Mouse (Mus musculus) lung, embryonic 15.5 days (tissue): Measurements from ENCODE around the gene Dcps. TPM values are rescaled to one million over a fixed set of nuclear protein-coding genes. Genes with fewer than 3 reads are reported as not detected.

Experiments used
- ATAC-seq: fragments of 200-750 bp; cut with Nextera tagmentation; 2 replicates; pipeline ENCODE4 v1.8.0; 2017; ENCODE audit warnings: moderate number of reproducible peaks, borderline replicate concordance; ENCODE audit not compliant: low FRiP score, low TSS enrichment; ENCODE audit errors: extremely low read depth
- H3K27ac ChIP-seq: fragments of 300-500 bp; sonication (generic); 2 replicates; pipeline ENCODE4 v1.5.1; 2015; ENCODE audit warnings: moderate library complexity, mild to moderate bottlenecking, inconsistent platforms
- H3K27me3 ChIP-seq: fragments of 300-500 bp; sonication (generic); 2 replicates; pipeline ENCODE4 v1.6.1; 2015; ENCODE audit warnings: inconsistent platforms
- H3K36me3 ChIP-seq: fragments of 300-500 bp; sonication (generic); 2 replicates; pipeline ENCODE4 v1.6.1; 2015; ENCODE audit warnings: inconsistent platforms
- H3K4me1 ChIP-seq: fragments of 300-500 bp; sonication (generic); 2 replicates; pipeline ENCODE4 v1.6.1; 2015; ENCODE audit warnings: inconsistent platforms
- H3K4me2 ChIP-seq: fragments of 300-500 bp; sonication (generic); 2 replicates; pipeline ENCODE4 v1.6.1; 2015; ENCODE audit warnings: inconsistent platforms, mild to moderate bottlenecking, moderate library complexity
- H3K4me3 ChIP-seq: fragments of 300-500 bp; sonication (generic); 2 replicates; pipeline ENCODE4 v1.5.1; 2015; ENCODE audit warnings: mild to moderate bottlenecking, inconsistent platforms
- H3K9ac ChIP-seq: fragments of 300-500 bp; sonication (generic); 2 replicates; pipeline ENCODE4 v1.6.1; 2015; ENCODE audit warnings: inconsistent platforms
- H3K9me3 ChIP-seq: fragments of 300-500 bp; sonication (generic); 2 replicates; pipeline ENCODE4 v1.6.1; 2016; ENCODE audit warnings: inconsistent platforms
- WGBS: fragments of 180-500 bp; shearing (Covaris S2); methylation state at CpG from one replicate; pipeline ENCODE4 v1.1.7; 2015; 5-methylcytosine and 5-hydroxymethylcytosine counted together
- polyA plus RNA-seq: library from polyadenylated mRNA; unstranded; fragments of >200 nt; fragmentation: Nextera tagmentation; extraction: Ambion mirVana; gene quantifications from 2 replicates; pipeline ENCODE4 v1.2.1, GENCODE M21; 2015

The Dcps gene
- polyA plus RNA-seq, 1 experiment from 2014 or later, result 92.6 TPM

GRCm38 (mm10) chr9:35115804-35116203 is 60.1 kb downstream of the Dcps start:
- H3K36me3 ChIP-seq, result no peaks in the 10 kb centered on the region
- ATAC-seq, result no peak
- H3K27me3 ChIP-seq, result no peaks in the 10 kb centered on the region
- H3K4me1 ChIP-seq, result peaks cover 46% of the 10 kb centered on the region
- H3K4me2 ChIP-seq, result peak overlapping the region; percentile 83
- WGBS, result 30% methylated on average over 4 of the region's 4 CpGs
- peak overlapping the region; percentile 86 for H3K9ac ChIP-seq
- peak overlapping the region; percentile 93 for H3K27ac ChIP-seq
- no peaks in the 10 kb centered on the region for H3K9me3 ChIP-seq
- peak overlapping the region; percentile 74 for H3K4me3 ChIP-seq

- Histone ChIP-seq H3K4me2 (peak overlapping the region; percentile 83), H3K4me3 (peak overlapping the region; percentile 74), H3K4me1 (peaks cover 51% of the 10 kb centered on the region), H3K9me3 (no peaks in the 10 kb centered on the region), H3K36me3 (no peaks in the 10 kb centered on the region), H3K9ac (peak overlapping the region; percentile 86; the same call in 1 of the 2 replicates), H3K27ac (no peak overlapping the region), H3K27me3 (no peaks in the 10 kb centered on the region)
- WGBS, result 42% methylated on average over 3 of the region's 4 CpGs
- ATAC-seq, result no peak
Observed at GRCm38 (mm10) chr9:35115299-35115698, 60.6 kb downstream of the Dcps start.

GRCm38 (mm10) chr9:35114234-35114633 is 61.6 kb downstream of the Dcps start:
- no peak for ATAC-seq
- Histone ChIP-seq H3K9me3 (no peaks in the 10 kb centered on the region), H3K9ac (no peak overlapping the region), H3K4me3 (no peak overlapping the region), H3K36me3 (no peaks in the 10 kb centered on the region), H3K27me3 (no peaks in the 10 kb centered on the region), H3K4me2 (peak overlapping the region; percentile 83; the same call in 1 of the 2 replicates), H3K27ac (no peak overlapping the region), H3K4me1 (peaks cover 61% of the 10 kb centered on the region)
- WGBS, result 87% methylated on average over 3 of the region's 3 CpGs

- H3K27ac ChIP-seq, result no peak overlapping the region
- H3K4me1 ChIP-seq, result peaks cover 68% of the 10 kb centered on the region
- H3K4me2 ChIP-seq, result peak overlapping the region; percentile 20
- no peak overlapping the region for H3K9ac ChIP-seq
- ATAC-seq, result peak; percentile 27; the same call in 1 of the 2 replicates
- H3K4me3 ChIP-seq, result 0 out of 2 replicates have a peak overlapping the region, but pooled peaks have one; percentile 1
- no peaks in the 10 kb centered on the region for H3K9me3 ChIP-seq
- H3K36me3 ChIP-seq, result no peaks in the 10 kb centered on the region
- WGBS, result 25% methylated on average over 19 of the region's 19 CpGs
- no peaks in the 10 kb centered on the region for H3K27me3 ChIP-seq
Observed at GRCm38 (mm10) chr9:35111941-35112595, 63.8 kb downstream of the Dcps start.

GRCm38 (mm10) chr9:35111446-35111845 is 64.4 kb downstream of the Dcps start:
- no peak for ATAC-seq
- H3K9ac ChIP-seq, result no peak overlapping the region
- peak overlapping the region; percentile 20 for H3K4me2 ChIP-seq
- WGBS, result 77% methylated on average over 7 of the region's 7 CpGs
- H3K4me1 ChIP-seq, result peaks cover 70% of the 10 kb centered on the region
- H3K36me3 ChIP-seq, result no peaks in the 10 kb centered on the region
- 0 out of 2 replicates have a peak overlapping the region, but pooled peaks have one; percentile 1 for H3K4me3 ChIP-seq
- H3K27ac ChIP-seq, result no peak overlapping the region
- no peaks in the 10 kb centered on the region for H3K27me3 ChIP-seq
- H3K9me3 ChIP-seq, result no peaks in the 10 kb centered on the region

GRCm38 (mm10) chr9:35110567-35110966 is 65.3 kb downstream of the Dcps start:
- Histone ChIP-seq H3K4me2 (no peak overlapping the region), H3K4me3 (no peak overlapping the region), H3K9ac (no peak overlapping the region), H3K9me3 (no peaks in the 10 kb centered on the region), H3K36me3 (no peaks in the 10 kb centered on the region), H3K27me3 (no peaks in the 10 kb centered on the region), H3K4me1 (peaks cover 74% of the 10 kb centered on the region), H3K27ac (peak overlapping the region; percentile 62)
- ATAC-seq, result no peak
- 64% methylated on average over 4 of the region's 4 CpGs for WGBS

- no peak for ATAC-seq
- Histone ChIP-seq H3K4me3 (no peak overlapping the region), H3K4me1 (peaks cover 71% of the 10 kb centered on the region), H3K4me2 (no peak overlapping the region), H3K27ac (peak overlapping the region; percentile 62), H3K9ac (no peak overlapping the region), H3K36me3 (no peaks in the 10 kb centered on the region), H3K9me3 (no peaks in the 10 kb centered on the region), H3K27me3 (no peaks in the 10 kb centered on the region)
- 80% methylated on average over 5 of the region's 5 CpGs for WGBS
Observed at GRCm38 (mm10) chr9:35110051-35110450, 65.8 kb downstream of the Dcps start.

- peak; percentile 85 for ATAC-seq
- Histone ChIP-seq H3K9ac (no peak overlapping the region), H3K27ac (peak overlapping the region; percentile 62), H3K36me3 (no peaks in the 10 kb centered on the region), H3K9me3 (no peaks in the 10 kb centered on the region), H3K4me1 (peaks cover 64% of the 10 kb centered on the region), H3K4me3 (no peak overlapping the region), H3K27me3 (no peaks in the 10 kb centered on the region), H3K4me2 (no peak overlapping the region)
- WGBS, result 35% methylated on average over 5 of the region's 5 CpGs
Observed at GRCm38 (mm10) chr9:35108916-35109315, 66.9 kb downstream of the Dcps start.

- 54% methylated on average over 3 of the region's 3 CpGs for WGBS
- H3K9me3 ChIP-seq, result no peaks in the 10 kb centered on the region
- no peak for ATAC-seq
- H3K4me1 ChIP-seq, result peaks cover 60% of the 10 kb centered on the region
- H3K36me3 ChIP-seq, result no peaks in the 10 kb centered on the region
- no peak overlapping the region for H3K4me3 ChIP-seq
- H3K4me2 ChIP-seq, result no peak overlapping the region
- H3K27me3 ChIP-seq, result no peaks in the 10 kb centered on the region
- no peak overlapping the region for H3K27ac ChIP-seq
- no peak overlapping the region for H3K9ac ChIP-seq
Observed at GRCm38 (mm10) chr9:35108066-35108465, 67.8 kb downstream of the Dcps start.

- H3K4me1 ChIP-seq, result peaks cover 59% of the 10 kb centered on the region
- no peak overlapping the region for H3K27ac ChIP-seq
- no peaks in the 10 kb centered on the region for H3K9me3 ChIP-seq
- no peak overlapping the region for H3K4me3 ChIP-seq
- 90% methylated on average over 5 of the region's 5 CpGs for WGBS
- H3K36me3 ChIP-seq, result no peaks in the 10 kb centered on the region
- no peak for ATAC-seq
- no peak overlapping the region for H3K9ac ChIP-seq
- H3K4me2 ChIP-seq, result no peak overlapping the region
- no peaks in the 10 kb centered on the region for H3K27me3 ChIP-seq
Observed at GRCm38 (mm10) chr9:35107396-35107795, 68.5 kb downstream of the Dcps start.

- H3K9me3 ChIP-seq, result no peaks in the 10 kb centered on the region
- ATAC-seq, result no peak
- no peaks in the 10 kb centered on the region for H3K27me3 ChIP-seq
- H3K4me3 ChIP-seq, result no peak overlapping the region
- WGBS, result 44% methylated on average over 15 of the region's 15 CpGs
- peaks cover 52% of the 10 kb centered on the region for H3K4me1 ChIP-seq
- peak overlapping the region; percentile 6; the same call in 1 of the 2 replicates for H3K9ac ChIP-seq
- H3K4me2 ChIP-seq, result 0 out of 2 replicates have a peak overlapping the region, but pooled peaks have one; percentile 0
- H3K36me3 ChIP-seq, result no peaks in the 10 kb centered on the region
- H3K27ac ChIP-seq, result peak overlapping the region; percentile 35; the same call in 1 of the 2 replicates
Observed at GRCm38 (mm10) chr9:35105884-35106880, 69.7 kb downstream of the Dcps start.

- Histone ChIP-seq H3K4me1 (peaks cover 45% of the 10 kb centered on the region), H3K36me3 (no peaks in the 10 kb centered on the region), H3K27ac (no peak overlapping the region), H3K9me3 (no peaks in the 10 kb centered on the region), H3K4me2 (no peak overlapping the region), H3K27me3 (no peaks in the 10 kb centered on the region), H3K4me3 (no peak overlapping the region), H3K9ac (no peak overlapping the region)
- 38% methylated on average over 2 of the region's 2 CpGs for WGBS
- no peak for ATAC-seq
Observed at GRCm38 (mm10) chr9:35105438-35105837, 70.4 kb downstream of the Dcps start.
